Mouse (Mus musculus): ENCODE results near the gene Wasf2.
A peak's percentile ranks its signal among the peaks of the same experiment; 100 is the strongest.
"Not testable (repeated sequence)": the region's sequence is repeated elsewhere in the genome, so short reads cannot be mapped to it uniquely, and the experiment has no call there.

Wasf2 gene

GRCm38 (mm10) chr4:133096671-133097070 is 33.6 kb upstream of the Wasf2 start:
- not testable (repeated sequence) for DNase-seq (ENCODE audit: low read depth, low spot score)

GRCm38 (mm10) chr4:133101751-133102150 is 28.6 kb upstream of the Wasf2 start:
- DNase-seq (ENCODE audit: low read depth, low spot score): no peak

- no peak for DNase-seq (ENCODE audit: low read depth, low spot score)
These were observed 26.6 kb upstream of the Wasf2 start for GRCm38 (mm10) chr4:133103525-133104193.

GRCm38 (mm10) chr4:133104194-133104569 is 26.1 kb upstream of the Wasf2 start:
- no peak for DNase-seq (ENCODE audit: low read depth, low spot score)

GRCm38 (mm10) chr4:133106691-133107090 is 23.6 kb upstream of the Wasf2 start:
- DNase-seq (ENCODE audit: low read depth, low spot score): no peak

- DNase-seq (ENCODE audit: low read depth, low spot score): peak; percentile 94
These were observed 22.5 kb upstream of the Wasf2 start for GRCm38 (mm10) chr4:133107788-133108281.

- DNase-seq (ENCODE audit: low read depth, low spot score): peak; percentile 81
These were observed 21.6 kb upstream of the Wasf2 start for GRCm38 (mm10) chr4:133108481-133109334.

- DNase-seq (ENCODE audit: low read depth, low spot score): peak; percentile 45
These were observed 20.9 kb upstream of the Wasf2 start for GRCm38 (mm10) chr4:133109335-133109801.

GRCm38 (mm10) chr4:133112175-133112838 is 18.0 kb upstream of the Wasf2 start:
- peak; percentile 72 for DNase-seq (ENCODE audit: low read depth, low spot score)

- DNase-seq (ENCODE audit: low read depth, low spot score): no peak
These were observed 16.9 kb upstream of the Wasf2 start for GRCm38 (mm10) chr4:133113351-133113882.

- no peak for DNase-seq (ENCODE audit: low read depth, low spot score)
These were observed 15.5 kb upstream of the Wasf2 start for GRCm38 (mm10) chr4:133114762-133115161.

GRCm38 (mm10) chr4:133115721-133116429 is 14.4 kb upstream of the Wasf2 start:
- no peak for DNase-seq (ENCODE audit: low read depth, low spot score)

- DNase-seq (ENCODE audit: low read depth, low spot score): peak; percentile 91
These were observed 13.4 kb upstream of the Wasf2 start for GRCm38 (mm10) chr4:133116756-133117470.

- DNase-seq (ENCODE audit: low read depth, low spot score): peak; percentile 94
These were observed 12.5 kb upstream of the Wasf2 start for GRCm38 (mm10) chr4:133117556-133118411.

- DNase-seq (ENCODE audit: low read depth, low spot score): peak; percentile 53
These were observed 11.4 kb upstream of the Wasf2 start for GRCm38 (mm10) chr4:133118775-133119375.

- no peak for DNase-seq (ENCODE audit: low read depth, low spot score)
These were observed 10.7 kb upstream of the Wasf2 start for GRCm38 (mm10) chr4:133119579-133119978.

- DNase-seq (ENCODE audit: low read depth, low spot score): no peak
These were observed 9.4 kb upstream of the Wasf2 start for GRCm38 (mm10) chr4:133120833-133121321.

GRCm38 (mm10) chr4:133121416-133121815 is 8.9 kb upstream of the Wasf2 start:
- DNase-seq (ENCODE audit: low read depth, low spot score): no peak
